8 mouse cellular contexts compared by ENCODE assay signal in the genomic region with DNA sequence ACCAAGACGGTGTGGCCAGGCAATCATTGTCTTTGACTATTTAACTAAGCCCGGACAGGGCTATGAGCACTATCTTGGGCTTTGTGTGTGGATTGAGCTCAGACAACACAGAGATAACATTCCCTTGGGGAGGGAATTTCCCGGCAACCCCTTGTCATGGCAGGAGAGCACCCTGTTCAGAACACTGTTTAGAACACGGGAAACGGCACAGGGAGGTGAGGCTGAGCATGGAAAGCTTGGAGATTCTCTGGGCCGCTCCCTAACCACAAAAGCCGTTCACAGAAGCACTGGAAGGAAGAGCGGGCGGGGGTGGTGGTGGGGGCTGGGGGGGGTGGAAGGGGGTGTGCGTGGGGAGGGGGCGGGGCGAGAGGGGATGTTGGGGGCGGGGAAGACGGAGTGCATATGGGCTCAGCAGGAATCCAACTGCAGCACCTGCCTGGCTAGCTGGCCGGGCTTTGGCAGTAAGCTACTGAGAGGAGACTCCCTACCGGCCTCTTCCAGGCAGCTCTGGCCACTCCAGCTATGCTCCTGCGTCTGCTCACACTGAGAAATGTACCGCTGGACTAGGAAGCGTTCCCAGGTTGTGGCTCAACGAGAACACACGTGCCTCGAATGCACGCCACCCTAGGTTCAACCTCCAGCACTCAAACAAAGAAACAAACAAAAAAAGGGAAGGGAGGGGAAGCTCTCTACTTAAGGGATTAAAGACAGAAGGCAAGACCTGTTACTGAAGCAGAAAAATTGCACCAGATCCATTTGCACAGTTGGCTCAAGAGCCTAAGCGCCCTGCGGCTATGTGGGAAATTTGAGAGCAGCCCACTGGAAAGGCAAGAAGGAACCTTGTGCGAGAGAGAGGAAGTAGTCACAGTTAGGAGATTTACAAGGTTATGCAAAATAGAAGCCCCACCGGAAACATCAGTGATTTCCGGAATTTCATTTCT. TPM values are rescaled to one million over a fixed set of nuclear protein-coding genes. Genes with fewer than 3 reads are reported as not detected.
DNase-seq lines count a peak whose midpoint lies in the region; ATAC-seq and TF ChIP-seq lines count a peak whose summit lies in the region.

No protein-coding gene starts in this region.

- ATAC-seq in embryonic facial prominence, embryonic 15.5 days (ENCODE audit: insufficient number of reproducible peaks, low FRiP score, low TSS enrichment, low read depth), result peak; percentile 74
- peak; percentile 71 for ATAC-seq in limb, embryonic 11.5 days (ENCODE audit: insufficient number of reproducible peaks, low FRiP score, low TSS enrichment, low read depth)

- no peaks in the 10 kb centered on the region for H3K36me3 ChIP-seq in E14TG2a.4 (ENCODE audit: insufficient read depth, low read length)
- H3K36me3 ChIP-seq in embryonic facial prominence, embryonic 15.5 days, result no peaks in the 10 kb centered on the region
- H3K36me3 ChIP-seq in limb, embryonic 11.5 days (ENCODE audit: control insufficient read depth, insufficient read depth, low read length), result no peaks in the 10 kb centered on the region
- no peaks in the 10 kb centered on the region for H3K36me3 ChIP-seq in midbrain, embryonic 10.5 days

- H3K9ac ChIP-seq in embryonic facial prominence, embryonic 15.5 days, result no peak overlapping the region
- H3K9ac ChIP-seq in limb, embryonic 11.5 days (ENCODE audit: low read length), result 0 out of 2 replicates have a peak overlapping the region, but pooled peaks have one; percentile 34

- intact Hi-C loops in heart, postnatal 36 days (cut with DNase I), result loop anchor here (2.0 kb wide), 1 partner anchor 19 kb away; no protein-coding TSS in a partner anchor

- TF ChIP-seq CTCF in E14TG2a.4 (conservative IDR thresholded peaks at IDR 0.05; ENCODE audit: low read length), result no peak

- no peaks in the 10 kb centered on the region for H3K9me3 ChIP-seq in E14TG2a.4 (ENCODE audit: low read length)
- H3K9me3 ChIP-seq in embryonic facial prominence, embryonic 15.5 days (replicated peaks), result no peaks in the 10 kb centered on the region
- H3K9me3 ChIP-seq in limb, embryonic 11.5 days (ENCODE audit: control insufficient read depth, low read length), result no peaks in the 10 kb centered on the region
- H3K9me3 ChIP-seq in midbrain, embryonic 10.5 days (replicated peaks), result no peaks in the 10 kb centered on the region

- no peaks in the 10 kb centered on the region for H3K27me3 ChIP-seq in E14TG2a.4 (ENCODE audit: insufficient read depth, low read length)
- H3K27me3 ChIP-seq in embryonic facial prominence, embryonic 15.5 days, result no peaks in the 10 kb centered on the region
- no peaks in the 10 kb centered on the region for H3K27me3 ChIP-seq in limb, embryonic 11.5 days (ENCODE audit: control insufficient read depth, insufficient read depth, low read length)
- H3K27me3 ChIP-seq in midbrain, embryonic 10.5 days (ENCODE audit: low read depth, poor library complexity, severe bottlenecking), result no peaks in the 10 kb centered on the region

- DNase-seq in adrenal gland, postnatal 14 days, result peak; percentile 26
- peak; percentile 30 to 38 for DNase-seq in heart, postnatal 36 days
- DNase-seq in limb, embryonic 11.5 days (ENCODE audit: low spot score), result peak; percentile 63
- DNase-seq in midbrain, embryonic 10.5 days (ENCODE audit: low spot score), result peak; percentile 54
- DNase-seq in thymus, postnatal 0 days (ENCODE audit: low spot score), result peak; percentile 70
- DNase-seq in layer of hippocampus, adult 18-20 months (ENCODE audit: low spot score in 2 of 2), result no peak

- 8% methylated on average over 27 of the region's 28 CpGs for WGBS in embryonic facial prominence, embryonic 15.5 days
- 14% methylated on average over 28 of the region's 28 CpGs for WGBS in limb, embryonic 11.5 days
- WGBS in midbrain, embryonic 10.5 days, result 13% methylated on average over 28 of the region's 28 CpGs

- H3K27ac ChIP-seq in embryonic facial prominence, embryonic 15.5 days (replicated peaks), result peak overlapping the region; percentile 68; the same call in 1 of the 2 replicates
- peak overlapping the region; percentile 61; the same call in 1 of the 2 replicates for H3K27ac ChIP-seq in limb, embryonic 11.5 days (replicated peaks; ENCODE audit: low read depth, low read length)
- peak overlapping the region; percentile 80 for H3K27ac ChIP-seq in midbrain, embryonic 10.5 days (replicated peaks)

- peak overlapping the region; percentile 59 for H3K4me2 ChIP-seq in embryonic facial prominence, embryonic 15.5 days (replicated peaks)
- H3K4me2 ChIP-seq in limb, embryonic 11.5 days (ENCODE audit: low read depth, severe bottlenecking), result peak overlapping the region; percentile 49

- peak overlapping the region; percentile 69 for H3K4me3 ChIP-seq in E14TG2a.4 (replicated peaks; ENCODE audit: low read length)
- peak overlapping the region; percentile 32 for H3K4me3 ChIP-seq in embryonic facial prominence, embryonic 15.5 days (replicated peaks)
- H3K4me3 ChIP-seq in limb, embryonic 11.5 days (ENCODE audit: low read depth, low read length), result peak overlapping the region; percentile 6; the same call in 1 of the 2 replicates
- peak overlapping the region; percentile 48 for H3K4me3 ChIP-seq in midbrain, embryonic 10.5 days

- H3K4me1 ChIP-seq in E14TG2a.4 (replicated peaks; ENCODE audit: low read depth, low read length), result peaks cover 42% of the 10 kb centered on the region
- peaks cover 10% of the 10 kb centered on the region for H3K4me1 ChIP-seq in embryonic facial prominence, embryonic 15.5 days
- H3K4me1 ChIP-seq in limb, embryonic 11.5 days (ENCODE audit: control insufficient read depth, insufficient read depth, low read length), result no peaks in the 10 kb centered on the region
- peaks cover 17% of the 10 kb centered on the region for H3K4me1 ChIP-seq in midbrain, embryonic 10.5 days

RNA-seq across cellular contexts. Expression of gene Nrde2, which starts 8.7 kb away (rescaled TPM):
- total RNA-seq in adrenal gland, postnatal 14 days (2021), result 13.3 and 16.7 TPM in 2 replicates
- 14.1 TPM in 2 replicates for polyA plus RNA-seq in embryonic facial prominence, embryonic 15.5 days (2015; fragmentation: Nextera tagmentation; extraction: Ambion mirVana)
- 10 to 100 TPM; 10.4 to 11.5 TPM for total RNA-seq in heart, postnatal 36 days (2021)
- polyA plus RNA-seq in limb, embryonic 11.5 days (2014; fragmentation: Nextera tagmentation; extraction: Ambion mirVana), result 12.8 and 15.2 TPM in 2 replicates
- 14.1 and 15.1 TPM in 2 replicates for polyA plus RNA-seq in midbrain, embryonic 10.5 days (2016; fragmentation: Nextera tagmentation; extraction: Ambion mirVana)
- 23.5 and 27.0 TPM in 2 replicates for polyA plus RNA-seq in thymus, postnatal 0 days (2015; fragmentation: Nextera tagmentation; extraction: Ambion mirVana)
- 10 to 100 TPM; 16.8 to 17.4 TPM for total RNA-seq in layer of hippocampus, adult 18-20 months (2021)

RNA-seq across cellular contexts. Expression of gene Calm1, which starts 31.0 kb away (rescaled TPM):
- total RNA-seq in adrenal gland, postnatal 14 days (2021), result 432 and 438 TPM in 2 replicates
- polyA plus RNA-seq in embryonic facial prominence, embryonic 15.5 days (2015; fragmentation: Nextera tagmentation; extraction: Ambion mirVana), result 1,372 and 1,471 TPM in 2 replicates
- total RNA-seq in heart, postnatal 36 days (2021), result 100 to 1,000 TPM; 223 to 265 TPM
- 1,091 and 1,120 TPM in 2 replicates for polyA plus RNA-seq in limb, embryonic 11.5 days (2014; fragmentation: Nextera tagmentation; extraction: Ambion mirVana)
- polyA plus RNA-seq in midbrain, embryonic 10.5 days (2016; fragmentation: Nextera tagmentation; extraction: Ambion mirVana), result 1,473 and 1,491 TPM in 2 replicates
- 1,636 and 1,740 TPM in 2 replicates for polyA plus RNA-seq in thymus, postnatal 0 days (2015; fragmentation: Nextera tagmentation; extraction: Ambion mirVana)
- 1,000 to 10,000 TPM; 2,031 to 2,127 TPM for total RNA-seq in layer of hippocampus, adult 18-20 months (2021)

RNA-seq across cellular contexts. Expression of gene Psmc1, which starts 58.2 kb away (rescaled TPM):
- total RNA-seq in adrenal gland, postnatal 14 days (2021), result 198 and 214 TPM in 2 replicates
- polyA plus RNA-seq in embryonic facial prominence, embryonic 15.5 days (2015; fragmentation: Nextera tagmentation; extraction: Ambion mirVana), result 240 and 248 TPM in 2 replicates
- total RNA-seq in heart, postnatal 36 days (2021), result 100 to 1,000 TPM; 129 to 147 TPM
- polyA plus RNA-seq in limb, embryonic 11.5 days (2014; fragmentation: Nextera tagmentation; extraction: Ambion mirVana), result 410 and 413 TPM in 2 replicates
- 417 and 419 TPM in 2 replicates for polyA plus RNA-seq in midbrain, embryonic 10.5 days (2016; fragmentation: Nextera tagmentation; extraction: Ambion mirVana)
- polyA plus RNA-seq in thymus, postnatal 0 days (2015; fragmentation: Nextera tagmentation; extraction: Ambion mirVana), result 277 and 292 TPM in 2 replicates
- 100 to 1,000 TPM; 186 to 195 TPM for total RNA-seq in layer of hippocampus, adult 18-20 months (2021)

Comparison
In these comparisons a context has a peak if more than half of its experiments do, and no peak if none do; other contexts are left out.
1. H3K4me3 ChIP-seq: peak in every context shown above with its lines; median percentile 69 in E14TG2a.4; 48 in midbrain, embryonic 10.5 days; 32 in embryonic facial prominence, embryonic 15.5 days; 6 in limb, embryonic 11.5 days.
2. DNase-seq: peak in adrenal gland, postnatal 14 days (single experiment), heart, postnatal 36 days (2 of 2), limb, embryonic 11.5 days (single experiment), midbrain, embryonic 10.5 days (single experiment) and thymus, postnatal 0 days (single experiment); none in layer of hippocampus, adult 18-20 months (0 of 2).
3. Peak in every context shown above with its lines, with median percentiles within 50 percentile points of each other: H3K27ac ChIP-seq.